Mouse (Mus musculus): ENCODE measurements around the gene Slc1a4.

Slc1a4 gene

DNA sequence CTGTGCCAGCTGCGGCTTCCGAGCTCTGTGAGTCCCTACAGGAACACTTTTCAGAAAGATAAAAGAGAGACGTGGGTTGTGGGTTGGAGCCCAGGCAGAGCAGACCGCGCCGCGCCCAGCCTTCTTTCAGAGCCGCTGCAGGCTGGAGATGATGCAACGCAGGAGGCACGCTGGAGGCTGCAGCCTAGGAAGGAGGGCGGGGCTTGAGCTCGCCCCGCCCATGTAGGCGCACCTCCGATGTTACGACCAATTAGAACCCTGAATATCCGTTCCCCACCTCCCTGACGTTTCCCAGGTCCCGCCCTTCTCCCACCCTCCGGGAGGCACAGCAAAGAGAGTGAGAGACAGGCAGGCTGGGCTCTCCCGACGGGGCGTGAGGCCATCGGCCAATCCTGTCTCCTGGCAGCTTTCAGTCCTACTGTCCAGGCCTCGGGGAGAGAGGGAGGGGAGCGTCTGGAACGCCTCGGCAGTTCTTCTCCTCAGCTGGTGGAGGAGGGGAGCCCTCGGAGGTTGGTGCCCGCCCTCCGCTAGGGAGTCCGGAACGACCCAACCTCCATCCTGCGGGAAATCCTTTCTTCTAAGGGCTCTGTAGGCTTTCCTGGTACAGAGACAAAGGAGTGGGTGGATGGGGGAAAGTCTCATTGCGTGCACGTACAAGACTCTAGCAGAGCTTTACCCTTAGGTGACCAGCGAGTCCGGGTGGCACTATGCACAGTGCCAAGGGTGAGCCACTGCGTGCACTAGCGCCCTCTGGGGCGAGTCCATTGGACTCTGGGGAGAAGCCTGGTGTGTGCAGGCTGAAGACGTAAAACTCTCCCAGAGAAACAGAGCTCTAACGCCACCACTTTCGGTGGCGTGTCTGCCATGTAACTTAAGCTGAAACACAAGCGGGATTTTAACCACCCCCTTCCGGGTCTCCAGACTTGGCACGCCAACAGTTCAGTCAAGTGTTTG is at the start of gene Slc1a4:
Gene Slc1a4, minus strand, starts transcription at position 153 of the 954 bp plus-strand sequence.
- DNase-seq, result peak; percentile 85

DNA sequence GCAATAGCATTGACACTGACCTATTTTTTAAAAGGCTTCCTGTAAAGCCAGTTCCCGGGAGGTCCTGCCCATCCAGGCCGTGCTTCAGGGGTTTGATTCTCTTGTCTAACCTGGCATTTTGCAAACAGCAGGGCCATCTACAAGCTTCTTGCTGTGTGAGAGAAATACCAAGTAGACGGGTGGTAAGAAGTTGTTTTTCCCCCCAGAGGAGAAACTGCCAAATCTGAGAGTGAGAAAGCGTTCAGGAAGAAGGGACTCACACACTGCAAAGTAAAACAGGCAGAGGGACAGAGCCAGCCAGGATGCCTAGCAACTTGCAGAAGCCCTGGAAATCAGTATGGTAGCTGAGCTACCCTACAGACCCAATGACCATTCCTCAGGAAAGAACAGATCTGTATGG is 47.6 kb upstream of the Slc1a4 start:
- DNase-seq, result no peak

DNA sequence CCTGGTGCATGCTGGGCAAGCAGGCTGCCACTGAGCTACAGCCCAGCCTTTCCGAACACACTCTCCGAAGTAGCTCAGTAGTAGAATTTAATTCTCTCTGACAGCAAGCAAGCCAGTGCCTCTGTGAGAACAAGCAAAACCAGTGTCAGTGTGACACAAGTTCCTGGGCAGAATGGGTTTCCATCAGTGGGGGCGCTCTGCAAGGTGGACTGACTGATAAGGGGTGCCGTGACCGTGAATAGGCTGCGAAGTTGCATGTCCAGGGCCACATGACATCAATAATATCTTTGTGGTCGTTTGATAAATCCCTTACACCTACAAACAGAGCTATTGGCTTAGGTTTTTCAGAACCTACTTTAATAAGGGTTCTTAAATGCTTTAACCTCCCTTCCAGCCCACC is 44.1 kb upstream of the Slc1a4 start:
- no peak for DNase-seq

DNA sequence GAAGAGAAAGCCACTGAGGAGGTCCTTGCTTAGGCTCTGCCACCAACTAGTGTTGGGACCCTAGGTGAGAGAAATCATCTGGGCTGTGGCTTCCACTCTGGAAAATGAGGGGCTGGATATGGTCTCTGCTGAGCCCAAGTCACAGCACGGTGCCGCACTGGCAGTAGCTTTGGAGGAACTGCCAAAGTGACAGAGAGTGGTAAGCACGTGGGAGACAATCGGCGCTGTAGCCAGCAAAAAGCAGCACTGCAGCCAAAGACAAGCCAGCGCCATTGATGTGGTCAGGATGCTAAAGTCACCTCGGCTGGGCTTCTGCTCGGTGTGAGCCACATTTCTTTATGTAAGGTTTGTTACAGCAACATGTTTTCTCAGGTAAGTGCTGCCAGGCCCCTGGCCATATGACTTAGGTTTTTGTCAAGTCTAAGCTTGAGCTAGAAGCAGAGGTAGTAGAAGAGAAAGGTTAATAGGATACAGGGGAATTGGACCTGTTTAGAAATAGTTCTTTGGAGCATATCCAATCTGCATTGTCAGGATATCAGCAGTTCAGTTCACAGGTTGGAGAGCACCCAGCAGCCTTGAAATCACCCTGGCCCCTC is 40.2 kb upstream of the Slc1a4 start:
- DNase-seq, result peak; percentile 24

DNA sequence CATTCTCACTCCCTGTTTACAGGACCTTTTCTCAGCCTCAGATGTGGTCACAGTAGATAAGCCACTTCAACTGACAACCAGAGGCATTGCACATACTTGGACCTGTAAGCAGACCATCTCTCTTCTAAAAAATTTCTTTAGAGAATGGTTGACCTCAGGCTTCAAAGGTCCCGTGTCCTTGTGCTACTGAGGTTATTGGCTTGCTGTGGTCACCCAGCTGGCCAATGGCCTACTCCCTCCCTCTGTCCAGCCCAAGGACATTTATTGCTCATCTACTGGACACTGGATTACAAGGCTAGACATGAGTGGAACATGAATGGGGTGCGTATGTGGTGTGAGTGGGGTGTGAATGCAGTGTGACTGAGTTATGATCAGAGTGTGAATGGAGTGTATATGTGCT is 38.0 kb upstream of the Slc1a4 start:
- no peak for DNase-seq

DNA sequence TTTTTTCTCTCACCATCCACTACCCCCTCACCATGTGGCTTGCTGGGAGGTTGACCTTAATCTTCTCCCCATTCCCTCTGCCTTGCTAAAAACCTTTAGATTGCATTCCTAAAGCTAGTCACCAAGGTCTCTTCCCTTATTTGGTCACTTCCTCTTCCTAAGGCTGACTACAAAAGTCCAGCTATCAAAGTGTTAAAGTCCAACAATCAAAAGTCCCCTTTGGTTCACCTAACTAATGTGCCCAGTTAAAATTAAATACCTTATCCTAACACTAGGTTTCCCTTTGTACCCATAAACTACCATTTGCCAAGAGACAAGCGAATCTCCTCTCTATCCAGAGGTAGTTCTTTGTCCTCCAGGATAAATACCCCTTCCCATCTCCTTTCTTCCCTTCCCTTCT is 33.9 kb upstream of the Slc1a4 start:
- DNase-seq, result no peak

DNA sequence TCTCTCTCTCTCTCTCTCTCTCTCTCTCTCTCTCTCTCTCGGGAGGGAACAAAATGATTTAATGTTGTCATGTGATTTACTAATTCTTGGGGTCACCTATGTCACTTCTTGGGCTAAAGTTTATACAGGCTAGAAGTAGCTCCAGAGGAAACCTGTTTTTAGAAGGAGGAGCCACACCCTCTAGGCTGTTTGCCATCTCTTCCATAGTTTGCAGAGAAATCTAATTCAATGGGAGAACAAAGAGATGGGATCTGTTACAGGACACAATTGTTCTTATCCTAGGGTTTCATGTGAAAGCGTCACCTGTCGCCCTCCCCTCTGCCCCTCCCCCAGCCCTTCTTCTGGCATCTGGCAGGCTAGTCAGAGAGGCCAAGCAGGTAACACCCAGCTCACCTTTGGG is 28.8 kb upstream of the Slc1a4 start:
- no peak for DNase-seq

DNA sequence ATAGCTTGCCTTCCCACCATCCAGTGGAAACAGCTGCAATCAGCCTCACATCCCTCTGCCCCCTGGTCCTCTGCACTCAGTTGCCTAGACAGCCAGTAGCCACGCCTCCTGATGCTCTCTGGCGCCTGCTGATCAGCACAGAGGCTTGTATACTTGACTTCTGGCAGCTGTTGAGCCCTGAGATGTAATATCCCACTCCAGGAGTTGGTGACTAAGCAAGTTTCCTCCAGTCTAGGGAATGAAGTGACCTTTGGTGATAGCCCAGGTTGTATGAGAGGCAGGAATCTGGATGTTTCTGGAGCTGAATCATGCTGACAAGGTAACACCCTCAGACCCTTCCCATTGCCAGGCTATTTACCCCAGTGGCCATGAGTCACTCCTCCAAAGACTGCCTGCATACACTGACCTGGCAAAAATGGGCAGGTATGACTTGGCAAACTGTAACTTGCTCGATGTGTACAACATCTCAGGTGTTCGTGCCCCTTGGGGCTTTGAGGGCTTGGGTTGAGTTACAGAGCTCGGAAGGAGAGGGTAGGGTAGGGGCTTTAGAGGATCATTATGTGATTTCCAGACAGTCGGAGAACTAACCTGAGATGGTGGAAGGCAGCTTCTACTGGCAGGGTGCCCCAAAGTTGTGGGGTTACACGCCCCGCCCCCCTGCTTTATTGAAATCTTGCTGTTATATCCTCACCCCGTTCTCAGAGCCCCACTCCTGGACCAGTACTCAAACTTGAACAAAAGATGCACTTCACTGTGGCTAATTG is 25.4 kb upstream of the Slc1a4 start:
- DNase-seq, result no peak

DNA sequence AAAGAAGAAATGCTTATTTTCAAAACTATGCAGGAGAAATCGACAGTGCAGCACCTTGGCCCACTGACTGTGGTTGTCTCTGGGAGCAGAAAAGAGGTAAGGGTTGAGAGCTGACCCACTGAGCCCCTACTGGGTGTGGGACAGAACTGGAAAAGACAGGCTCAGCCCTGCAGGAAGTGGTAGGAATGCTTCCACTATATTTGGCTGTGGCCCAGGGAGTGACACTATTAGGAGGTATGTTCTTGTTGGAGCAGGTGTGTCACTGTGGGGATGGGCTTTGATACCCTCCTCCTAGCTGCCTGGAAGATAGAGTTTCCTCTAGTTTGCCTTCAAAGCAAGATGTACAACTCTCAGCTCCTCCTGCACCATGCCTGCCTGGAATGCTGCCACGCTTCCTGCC is 16.0 kb upstream of the Slc1a4 start:
- no peak for DNase-seq

DNA sequence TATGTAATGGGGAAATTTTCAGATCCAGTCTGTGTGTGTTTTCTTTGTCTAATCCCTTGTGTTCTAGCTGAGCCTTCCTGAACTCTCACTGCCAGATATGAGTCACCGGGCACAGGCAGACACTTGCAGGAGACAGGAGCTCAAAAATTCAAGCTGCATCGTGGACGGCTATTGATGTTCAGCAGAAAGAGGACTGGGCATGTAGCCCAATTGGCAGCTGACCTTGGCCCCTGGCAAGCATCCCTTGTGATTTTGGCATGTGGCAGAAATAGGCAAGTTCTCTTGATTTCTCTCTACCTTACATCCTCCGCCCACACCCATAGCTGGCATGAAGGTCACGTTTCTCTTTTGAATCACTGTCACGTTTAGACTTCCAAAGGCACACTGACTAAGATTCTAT is 15.0 kb upstream of the Slc1a4 start:
- peak; percentile 71 for DNase-seq

DNA sequence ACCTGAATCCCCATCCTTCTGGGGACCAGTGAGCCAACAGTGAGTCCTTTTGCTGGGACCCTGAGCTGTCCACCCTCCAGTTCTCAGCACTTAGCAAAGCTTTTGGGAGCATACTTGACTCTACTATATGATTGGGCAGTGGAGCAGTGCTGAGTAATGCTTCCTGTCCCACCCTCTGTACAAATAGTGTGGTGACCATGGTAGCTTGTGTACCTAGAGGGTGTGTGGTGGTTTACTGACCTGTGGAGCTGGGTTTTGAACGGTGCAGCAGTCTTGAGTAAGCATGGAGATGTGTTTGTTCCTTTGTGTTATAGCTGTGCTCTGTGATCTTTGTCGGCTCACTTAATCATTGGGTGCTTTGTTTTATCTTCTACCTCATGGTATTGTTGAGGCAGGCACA is 13.9 kb upstream of the Slc1a4 start:
- no peak for DNase-seq

DNA sequence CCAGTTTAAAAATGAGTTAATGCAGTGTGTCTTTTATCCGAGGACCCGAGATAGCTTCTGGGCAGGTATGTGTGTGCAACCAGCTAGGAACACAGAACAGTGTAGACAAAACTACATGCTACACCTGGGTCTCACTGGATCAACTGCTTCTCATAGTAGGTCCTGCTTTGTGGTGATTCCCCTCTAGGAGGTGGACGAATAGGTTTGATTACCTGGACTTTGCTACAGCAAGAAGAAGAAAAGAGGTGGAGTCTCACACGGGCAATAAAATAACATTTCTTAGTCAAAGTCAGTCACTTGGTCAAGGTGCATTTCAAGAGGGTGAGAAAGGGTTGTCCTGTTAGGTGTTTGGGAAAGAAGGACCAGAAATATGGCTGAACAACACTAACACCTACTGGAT is 11.4 kb upstream of the Slc1a4 start:
- no peak for DNase-seq

DNA sequence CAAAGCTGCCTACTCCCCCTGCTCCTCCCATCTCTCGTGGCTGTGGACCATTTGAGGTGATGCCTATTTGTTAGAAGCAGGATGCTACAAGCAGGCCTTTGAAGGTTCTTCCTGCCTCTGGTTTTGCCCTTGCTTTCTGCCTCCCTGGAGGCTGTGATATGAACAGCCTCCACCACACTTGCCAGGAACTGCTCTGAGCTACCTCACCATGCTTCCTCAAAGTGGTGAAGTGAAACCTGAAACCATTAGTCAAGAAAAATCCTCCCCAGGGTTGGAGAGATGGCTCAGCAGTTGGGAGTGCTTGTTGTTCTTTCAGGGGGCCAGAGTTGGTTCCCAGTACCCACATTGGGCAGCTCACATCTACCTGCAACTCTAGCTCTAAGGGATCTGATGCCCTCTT is 9.1 kb upstream of the Slc1a4 start:
- DNase-seq, result no peak

DNA sequence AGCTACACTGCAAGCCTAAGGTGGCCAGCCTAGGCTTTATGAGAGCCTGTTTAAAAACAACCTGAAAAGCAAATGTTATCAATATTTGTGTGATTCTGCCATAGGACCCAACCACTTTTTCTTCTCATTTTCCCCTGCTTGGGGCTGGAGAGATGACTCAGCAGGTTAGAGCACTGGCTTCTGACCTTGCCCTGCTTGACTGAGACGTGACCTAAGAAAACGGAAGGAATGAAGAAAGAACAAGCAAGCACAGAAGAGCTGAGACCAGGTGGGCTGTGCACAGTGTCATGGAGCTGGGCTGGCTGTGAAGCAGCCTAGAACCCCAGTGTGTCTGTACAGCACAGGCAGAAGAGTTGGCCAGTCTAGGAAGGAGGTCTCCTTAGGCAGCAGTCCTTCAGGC is 6.2 kb upstream of the Slc1a4 start:
- no peak for DNase-seq

DNA sequence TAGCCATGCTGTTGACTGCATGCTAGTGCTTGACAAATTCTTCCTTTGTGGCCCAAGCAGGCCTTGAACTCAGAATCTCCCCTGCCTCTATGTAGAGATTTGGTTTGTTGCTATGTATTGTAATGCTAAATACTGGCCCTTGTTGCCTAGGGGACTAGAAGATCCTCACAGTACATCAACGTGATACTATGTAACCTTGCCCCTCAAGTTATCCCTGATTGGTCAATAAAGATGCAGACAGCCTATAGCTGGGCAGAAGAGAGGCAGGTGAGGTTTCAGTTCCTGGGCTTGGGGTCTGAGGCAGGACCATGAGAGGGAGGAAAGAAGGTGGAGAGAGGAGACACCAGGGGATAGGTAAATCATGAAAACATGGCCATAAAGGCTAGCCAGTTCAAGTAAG is 1.8 kb upstream of the Slc1a4 start:
- no peak for DNase-seq

DNA sequence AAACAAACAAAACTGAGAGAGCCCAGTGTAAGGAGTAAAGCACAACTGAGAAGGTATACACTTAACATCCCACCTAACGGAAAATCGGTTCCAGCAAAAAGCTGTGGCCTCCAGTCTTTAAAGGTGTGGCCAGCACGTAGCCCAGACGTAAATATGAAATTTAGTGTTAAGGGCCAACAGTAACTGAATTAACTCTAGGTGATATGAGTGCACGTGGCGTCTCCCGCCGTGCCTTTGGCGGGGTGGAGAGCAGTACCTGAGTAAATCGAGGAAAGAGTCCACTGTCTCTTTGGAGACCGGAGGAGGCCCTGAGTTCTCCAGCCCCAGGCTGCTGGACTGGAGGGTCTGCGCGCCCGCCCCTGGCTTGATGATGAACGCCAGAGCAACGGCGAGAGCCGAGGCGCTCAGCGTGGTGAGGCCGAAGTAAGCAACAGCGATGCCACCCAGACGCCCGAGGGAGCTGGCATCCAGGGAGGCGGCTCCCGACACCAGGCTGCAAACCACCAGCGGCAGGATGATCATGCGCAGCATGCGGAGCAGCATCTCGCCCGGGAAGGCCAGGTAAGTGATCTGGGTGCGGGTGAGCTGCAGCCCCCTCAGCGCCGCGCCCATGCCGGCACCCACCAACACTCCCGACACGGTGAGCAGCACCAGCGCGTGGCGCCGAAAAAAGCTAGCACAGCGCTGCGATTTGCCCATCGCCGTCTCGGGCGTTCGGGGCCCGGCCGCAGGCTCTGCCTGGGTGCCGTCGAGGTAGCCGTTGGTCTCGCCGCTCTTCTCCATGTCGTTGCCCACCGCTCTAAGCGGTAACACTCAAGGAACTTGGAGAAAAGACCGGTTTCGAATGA is 599 bp downstream of the Slc1a4 start:
- DNase-seq, result peak; percentile 49

DNA sequence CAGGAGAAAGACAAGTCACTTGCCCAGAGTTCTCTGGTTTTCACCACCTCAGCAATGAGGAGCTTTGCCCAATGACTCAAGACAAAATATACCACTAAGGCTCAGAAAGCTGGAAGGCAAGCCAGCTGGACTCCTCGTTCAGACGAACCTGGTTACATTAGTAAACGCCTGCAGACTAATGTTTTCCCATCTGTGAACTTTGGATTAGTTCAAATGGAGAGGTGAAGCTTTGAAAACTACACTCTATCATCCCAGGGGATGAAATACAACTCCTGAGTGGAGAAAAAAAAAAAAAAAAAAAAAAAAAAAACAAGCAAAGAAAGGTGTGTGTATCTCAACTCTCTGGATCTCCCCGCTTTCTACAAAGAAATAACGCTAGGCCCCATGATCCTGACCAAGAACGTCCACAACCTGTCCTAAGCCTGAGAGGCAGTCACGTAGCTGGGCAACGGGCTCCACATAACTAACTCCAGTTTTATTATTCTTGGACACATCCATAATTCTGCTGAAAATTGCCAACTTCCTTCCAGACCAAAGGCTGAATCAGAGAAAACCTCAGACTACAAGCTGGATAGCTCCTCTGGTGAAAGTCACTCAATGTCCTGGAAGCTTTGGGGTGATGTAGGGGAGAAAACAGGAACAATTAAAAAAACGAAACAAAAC is 1.4 kb downstream of the Slc1a4 start:
- no peak for DNase-seq

DNA sequence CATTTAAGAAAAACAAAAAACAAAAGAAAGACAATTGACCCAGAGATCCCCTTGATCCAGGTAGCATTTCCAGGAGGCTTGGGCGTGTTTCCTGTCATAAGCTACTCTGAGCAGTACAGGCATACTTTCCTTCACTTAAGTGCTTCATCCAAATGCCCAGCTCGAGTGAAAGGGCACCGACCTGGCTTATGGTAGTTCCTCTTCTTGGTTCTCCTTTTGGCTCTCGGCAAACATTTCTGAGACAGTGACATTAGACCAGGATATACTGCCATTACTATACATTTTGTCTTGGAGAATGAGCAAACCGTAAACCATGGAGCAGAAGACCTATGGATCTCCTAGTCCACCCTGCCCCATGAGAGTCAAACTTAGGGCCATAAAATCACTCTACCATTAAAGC is 2.8 kb downstream of the Slc1a4 start:
- DNase-seq, result no peak

DNA sequence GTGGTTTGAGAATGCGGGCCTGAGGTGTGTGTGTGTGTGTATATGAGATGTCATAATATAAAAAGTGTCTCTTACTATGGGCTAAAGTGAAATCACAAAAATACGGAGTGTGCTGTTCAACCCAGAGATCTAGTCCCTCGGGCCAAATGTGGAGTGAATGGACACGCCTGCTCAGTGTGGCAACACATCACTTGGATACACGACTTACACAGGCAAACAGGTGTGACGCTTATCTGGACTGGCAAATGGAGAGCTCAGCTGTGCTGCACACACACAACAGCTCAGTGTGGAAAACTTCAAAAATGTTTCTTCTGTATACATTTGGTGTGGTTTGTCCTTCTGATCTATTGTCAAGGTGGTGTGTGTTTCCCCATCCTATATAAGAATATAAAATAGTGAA is 3.7 kb downstream of the Slc1a4 start:
- DNase-seq, result no peak

DNA sequence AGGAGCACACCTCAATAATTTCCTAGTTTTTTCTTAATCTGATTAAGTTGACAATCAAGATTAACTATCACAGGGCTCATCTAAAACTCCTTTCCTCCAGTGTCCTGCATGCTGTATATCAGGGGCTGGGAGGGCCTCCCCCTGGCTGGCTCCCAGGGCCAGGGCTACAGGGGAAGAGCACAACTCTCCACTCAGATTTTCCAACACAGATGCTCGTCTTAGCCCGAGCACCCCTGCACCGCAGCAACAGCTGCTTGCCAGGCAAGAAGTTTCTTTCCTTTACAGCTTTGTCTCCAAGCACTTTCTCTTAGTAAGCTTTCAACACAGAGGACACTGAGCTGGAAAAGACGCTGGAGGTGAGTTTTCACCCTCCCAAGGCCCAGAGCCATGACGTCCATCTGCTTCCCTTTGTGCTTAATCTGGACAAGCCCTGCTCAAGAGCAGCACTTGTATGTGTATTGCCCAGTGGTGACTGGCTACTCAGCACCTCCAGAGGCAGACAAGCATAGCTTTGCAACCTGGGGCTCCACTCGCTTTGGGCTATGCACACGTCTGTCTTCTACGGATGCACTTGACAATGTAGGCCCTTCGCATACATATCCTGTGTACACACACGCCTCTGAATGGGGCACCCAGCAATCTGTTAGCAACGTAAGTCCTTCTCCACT is 6.1 kb downstream of the Slc1a4 start:
- no peak for DNase-seq

DNA sequence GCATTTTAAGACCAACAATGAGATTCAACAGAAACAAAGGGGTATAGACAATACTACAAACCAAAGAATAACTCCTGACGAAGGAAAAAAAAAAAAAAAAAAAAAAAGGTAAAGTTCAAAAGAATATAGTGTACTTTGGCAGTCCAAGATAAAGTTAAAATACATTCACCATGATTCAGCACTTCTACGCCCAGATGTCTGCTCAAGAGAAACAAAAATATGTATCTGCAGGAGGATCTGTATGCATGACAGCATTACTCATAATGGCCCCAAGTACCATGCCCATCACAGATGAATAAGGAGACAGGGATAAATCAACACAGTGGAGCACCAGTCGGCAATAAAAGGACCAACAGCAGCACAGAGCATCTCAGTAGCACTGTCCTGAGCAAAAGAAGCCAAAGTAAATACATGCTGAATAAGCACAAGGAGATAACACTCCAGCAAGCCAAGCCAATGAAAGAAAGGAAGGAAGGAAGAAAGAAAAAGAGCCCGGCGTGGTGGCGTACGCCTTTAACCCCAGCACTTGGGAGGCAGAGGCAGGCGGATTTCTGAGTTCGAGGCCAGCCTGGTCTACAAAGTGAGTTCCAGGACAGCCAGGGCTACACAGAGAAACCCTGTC is 7.3 kb downstream of the Slc1a4 start:
- DNase-seq, result no peak
